Mouse (Mus musculus): ENCODE measurements around the gene Tent5c.

The Tent5c gene

DNA sequence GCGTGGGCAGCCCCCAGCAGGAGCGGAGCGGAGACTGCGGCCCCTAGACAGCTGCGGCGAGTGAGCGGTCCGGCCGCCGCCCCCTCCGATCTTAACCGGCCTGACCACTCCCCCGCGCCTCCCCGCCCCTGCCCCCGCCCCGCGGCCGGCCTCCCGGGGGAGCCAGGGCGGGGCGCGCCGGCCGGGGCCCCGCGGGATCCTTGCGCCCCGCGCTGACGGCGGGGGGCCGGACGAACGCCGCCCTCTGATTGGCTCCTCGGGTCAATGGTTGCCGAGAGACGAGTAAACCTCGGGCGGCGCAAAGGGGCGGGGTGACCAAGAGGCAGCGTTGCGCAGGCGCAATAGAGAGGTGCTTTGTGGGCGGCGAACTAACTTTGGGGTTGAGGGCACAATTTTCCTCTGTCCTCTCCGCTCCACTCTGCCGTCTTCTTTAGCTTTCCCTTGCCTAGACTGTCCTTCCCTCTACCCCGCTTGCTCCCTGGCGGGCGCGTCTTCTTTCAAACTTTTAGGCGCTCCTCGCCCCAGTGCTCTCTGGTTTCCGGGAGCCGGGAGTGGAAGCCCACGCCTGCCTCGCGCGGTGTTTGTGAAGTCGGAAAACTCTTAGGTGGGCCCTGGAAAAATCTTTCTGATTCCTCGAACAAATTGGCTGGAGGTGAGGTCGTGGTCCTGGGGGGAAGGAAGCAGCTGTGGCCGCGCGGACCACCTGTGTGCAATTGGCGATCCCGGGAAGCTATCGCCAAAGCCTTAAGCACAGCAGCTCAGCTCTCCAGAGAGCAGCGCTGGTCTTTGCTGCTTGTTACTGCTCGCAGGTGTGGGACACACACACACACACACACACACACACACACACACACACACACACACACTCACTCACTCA is at the start of gene Tent5c:
Tent5c (minus strand) TSS at position 192 of the 877 bp plus-strand sequence.
- DNase-seq (ENCODE audit: low read depth, low spot score), result peak; percentile 97

DNA sequence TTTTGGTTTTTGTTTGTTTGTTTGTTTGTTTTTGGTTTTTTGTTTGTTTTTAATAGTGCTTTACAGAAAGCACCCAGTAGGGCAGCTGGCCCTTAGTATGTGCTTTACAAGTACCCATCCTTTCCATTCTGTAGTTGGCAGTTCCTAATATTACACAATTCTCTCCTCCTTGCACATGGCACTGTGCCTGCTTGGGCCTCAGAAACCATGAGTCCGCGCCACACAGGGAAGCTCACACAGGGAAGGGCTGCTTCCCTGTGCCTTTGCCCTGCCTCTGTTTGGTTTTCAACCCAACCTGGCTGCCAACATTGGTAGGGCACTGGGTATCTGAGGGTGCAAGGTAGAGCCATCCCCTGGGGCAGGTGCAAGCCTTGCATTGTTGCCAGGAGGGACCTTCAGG is 47.6 kb upstream of the Tent5c start:
- no peak for DNase-seq (ENCODE audit: low read depth, low spot score)

DNA sequence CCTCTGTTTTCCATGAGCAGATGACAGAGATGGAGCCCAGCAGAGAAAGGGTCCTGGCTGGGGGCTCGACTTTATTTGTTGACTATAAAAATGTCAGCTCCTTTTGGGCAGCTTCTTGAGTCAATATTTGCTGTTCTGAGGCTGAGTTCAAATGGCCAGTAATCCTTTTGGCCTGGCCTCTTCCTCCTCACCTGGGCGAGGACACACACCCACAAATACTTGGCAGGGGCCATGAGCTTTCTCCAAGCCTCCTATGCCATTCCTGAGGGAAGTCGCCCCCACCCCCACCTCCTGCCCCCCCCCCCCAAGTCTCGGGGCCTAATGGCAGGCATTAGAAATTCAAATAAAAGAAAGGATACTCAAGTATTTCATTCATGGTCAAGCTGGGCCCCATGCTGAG is 46.8 kb upstream of the Tent5c start:
- no peak for DNase-seq (ENCODE audit: low read depth, low spot score)

GRCm38 (mm10) chr3:100535298-100535697 is 46.2 kb upstream of the Tent5c start:
- peak; percentile 17 for DNase-seq (ENCODE audit: low read depth, low spot score)

DNA sequence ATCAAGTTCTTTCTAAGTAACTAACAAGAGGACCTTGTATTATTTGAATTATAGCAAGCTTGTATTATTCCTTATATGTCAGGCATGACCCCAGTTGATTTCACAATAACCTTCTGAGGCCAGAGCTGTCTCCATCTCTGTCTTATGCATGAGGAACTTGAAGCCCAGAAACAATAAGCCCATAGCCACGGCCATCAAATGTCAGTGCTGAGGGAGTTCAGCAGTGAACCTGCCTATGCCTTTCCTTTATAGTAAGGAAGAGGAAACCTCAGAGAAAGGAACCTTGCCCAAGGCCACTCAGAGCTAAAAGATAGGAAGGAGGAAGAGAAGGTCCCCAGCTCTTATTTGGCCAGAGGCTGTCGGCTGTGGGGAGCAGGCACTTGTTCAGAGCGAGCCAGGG is 45.3 kb upstream of the Tent5c start:
- no peak for DNase-seq (ENCODE audit: low read depth, low spot score)

GRCm38 (mm10) chr3:100533429-100533828 is 44.3 kb upstream of the Tent5c start:
- DNase-seq (ENCODE audit: low read depth, low spot score), result no peak

GRCm38 (mm10) chr3:100530919-100531318 is 41.8 kb upstream of the Tent5c start:
- DNase-seq (ENCODE audit: low read depth, low spot score), result no peak

- DNase-seq (ENCODE audit: low read depth, low spot score), result no peak
Observed at GRCm38 (mm10) chr3:100530244-100530788, 41.2 kb upstream of the Tent5c start.

GRCm38 (mm10) chr3:100522671-100523070 is 33.5 kb upstream of the Tent5c start:
- DNase-seq (ENCODE audit: low read depth, low spot score), result no peak

- DNase-seq (ENCODE audit: low read depth, low spot score), result peak; percentile 60
Observed at GRCm38 (mm10) chr3:100521626-100522025, 32.5 kb upstream of the Tent5c start.

GRCm38 (mm10) chr3:100515754-100516141 is 26.6 kb upstream of the Tent5c start:
- DNase-seq (ENCODE audit: low read depth, low spot score), result no peak

- DNase-seq (ENCODE audit: low read depth, low spot score), result no peak
Observed at GRCm38 (mm10) chr3:100515093-100515753, 26.1 kb upstream of the Tent5c start.

DNA sequence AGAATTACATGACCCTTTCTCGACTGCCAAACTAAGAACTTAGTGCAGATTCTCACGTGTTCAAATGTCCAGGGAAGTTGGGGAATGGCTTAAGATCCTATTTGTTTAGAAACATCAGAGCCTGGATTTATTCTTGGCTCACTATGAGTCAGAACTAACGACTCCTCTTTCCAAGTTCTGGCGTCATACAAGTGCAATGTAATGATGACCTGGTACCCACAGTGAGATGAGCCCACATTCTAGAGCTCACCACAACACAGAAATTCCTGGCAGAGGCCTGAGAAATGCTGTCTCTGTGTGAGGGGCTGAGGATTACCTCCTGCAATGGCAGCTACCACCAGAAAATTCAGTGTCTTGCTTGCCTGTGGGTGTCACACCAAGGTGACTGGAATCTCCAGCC is 18.1 kb upstream of the Tent5c start:
- no peak for DNase-seq (ENCODE audit: low read depth, low spot score)

DNA sequence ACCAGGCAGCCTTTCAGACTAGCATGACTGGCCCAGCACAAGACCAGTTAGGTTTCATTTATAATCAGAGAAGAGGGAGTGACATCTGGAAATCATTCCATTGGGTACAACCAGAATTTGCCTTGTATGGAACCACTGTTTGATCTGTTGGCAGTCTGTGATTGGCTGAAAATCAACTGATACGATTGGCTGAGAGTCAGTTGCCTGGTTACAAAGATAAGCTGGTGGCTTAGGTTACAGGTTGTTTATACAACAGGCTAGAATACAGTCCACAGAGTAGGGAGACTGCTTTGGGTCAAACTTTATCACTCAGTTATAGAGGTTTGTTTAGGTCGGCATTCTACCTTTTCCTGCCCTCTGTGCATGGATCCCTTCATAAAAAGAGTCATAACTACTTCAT is 17.6 kb upstream of the Tent5c start:
- no peak for DNase-seq (ENCODE audit: low read depth, low spot score)

GRCm38 (mm10) chr3:100503882-100504281 is 14.8 kb upstream of the Tent5c start:
- no peak for DNase-seq (ENCODE audit: low read depth, low spot score)

DNA sequence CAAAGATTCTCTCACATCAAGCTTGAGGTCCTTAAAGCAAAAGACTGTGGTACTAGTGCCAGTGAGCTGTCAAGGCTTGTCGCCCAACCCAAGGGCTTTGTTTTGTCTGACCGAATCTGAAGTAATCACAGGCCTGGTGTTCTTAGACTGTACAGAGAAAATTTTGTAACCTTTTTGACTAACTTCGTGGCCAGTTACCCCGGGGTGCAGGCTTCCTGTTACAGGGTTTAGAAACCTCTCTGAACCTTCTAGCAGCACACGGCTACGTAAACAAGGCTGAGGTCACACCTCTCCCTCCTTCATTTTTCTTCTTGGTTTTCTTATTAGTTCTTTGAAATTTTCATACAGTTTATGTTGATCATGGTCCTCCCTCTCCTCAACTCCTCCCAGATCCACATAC is 13.4 kb upstream of the Tent5c start:
- DNase-seq (ENCODE audit: low read depth, low spot score), result no peak

GRCm38 (mm10) chr3:100501899-100502298 is 12.8 kb upstream of the Tent5c start:
- no peak for DNase-seq (ENCODE audit: low read depth, low spot score)

GRCm38 (mm10) chr3:100496081-100496480 is 7.0 kb upstream of the Tent5c start:
- no peak for DNase-seq (ENCODE audit: low read depth, low spot score)

GRCm38 (mm10) chr3:100495456-100495855 is 6.3 kb upstream of the Tent5c start:
- no peak for DNase-seq (ENCODE audit: low read depth, low spot score)

DNA sequence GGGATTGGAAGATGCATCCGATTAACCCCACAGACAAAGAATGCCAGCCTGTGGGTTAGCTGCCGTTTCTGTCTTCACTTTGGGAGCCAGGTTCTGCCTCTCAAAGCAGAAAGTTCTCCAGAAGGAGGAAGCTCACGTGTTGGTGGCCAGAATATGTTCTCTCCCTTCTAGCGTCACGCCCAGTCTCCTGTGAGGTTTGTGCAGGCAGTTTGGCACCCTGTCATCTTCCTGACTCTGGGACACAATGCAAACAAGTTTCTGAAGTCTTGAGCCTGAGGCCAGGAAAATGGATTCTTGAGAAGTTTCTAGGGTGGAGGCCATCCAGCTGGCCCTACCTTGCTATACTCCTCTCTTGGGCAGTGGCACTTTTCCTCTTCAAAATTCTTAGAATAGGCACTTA is 5.8 kb upstream of the Tent5c start:
- DNase-seq (ENCODE audit: low read depth, low spot score), result no peak

DNA sequence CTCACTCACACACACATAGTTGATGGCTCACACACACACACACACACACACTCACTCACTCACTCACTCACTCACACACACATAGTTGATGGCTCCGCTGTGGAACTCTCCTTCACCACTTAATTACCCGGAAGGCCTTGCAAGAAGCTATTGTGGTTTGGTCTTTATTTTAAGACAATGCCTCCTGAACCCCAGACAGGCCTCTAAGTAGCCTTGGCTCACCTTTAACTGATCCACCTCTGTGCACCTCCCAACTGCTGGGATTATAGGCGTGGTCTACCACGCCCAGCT is 831 bp upstream of the Tent5c start:
- DNase-seq (ENCODE audit: low read depth, low spot score), result peak; percentile 32

- peak; percentile 68 for DNase-seq (ENCODE audit: low read depth, low spot score)
Observed at GRCm38 (mm10) chr3:100488251-100489132, 632 bp downstream of the Tent5c start.

All from ZHBTc4 (cell line).